Mouse (Mus musculus) liver, adult (tissue): Measurements from ENCODE around the gene Atp13a3.

Experiments
- GATA4 ChIP-seq: IDR thresholded peaks from 2 replicates; pipeline ENCODE4 v1.6.1; 2014; ENCODE audit warnings: mild to moderate bottlenecking, low read length; ENCODE audit not compliant: insufficient replicate concordance

Atp13a3 gene

GRCm38 (mm10) chr16:30427466-30427865 is 21.7 kb upstream of the Atp13a3 start:
- TF ChIP-seq GATA4: no peak

DNA sequence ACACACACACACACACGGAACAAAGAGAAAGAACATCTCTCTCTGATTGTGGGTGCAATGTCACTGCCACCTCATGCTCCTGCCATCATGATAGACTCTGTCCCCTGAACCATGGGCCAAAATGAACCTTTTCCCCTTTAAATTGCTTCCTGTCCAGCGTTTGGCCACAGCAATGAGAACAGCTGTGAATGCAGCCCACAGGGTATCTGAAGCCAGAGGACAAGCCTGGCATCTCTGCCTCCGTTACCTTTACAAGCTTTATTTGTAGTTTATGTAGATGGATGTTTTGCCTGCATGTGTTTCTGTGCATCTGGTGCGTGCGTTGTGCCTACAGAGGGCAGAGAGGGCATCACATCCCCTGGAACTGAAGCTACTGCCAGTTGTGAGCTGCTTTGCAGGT is 21.2 kb upstream of the Atp13a3 start:
- no peak for TF ChIP-seq GATA4

DNA sequence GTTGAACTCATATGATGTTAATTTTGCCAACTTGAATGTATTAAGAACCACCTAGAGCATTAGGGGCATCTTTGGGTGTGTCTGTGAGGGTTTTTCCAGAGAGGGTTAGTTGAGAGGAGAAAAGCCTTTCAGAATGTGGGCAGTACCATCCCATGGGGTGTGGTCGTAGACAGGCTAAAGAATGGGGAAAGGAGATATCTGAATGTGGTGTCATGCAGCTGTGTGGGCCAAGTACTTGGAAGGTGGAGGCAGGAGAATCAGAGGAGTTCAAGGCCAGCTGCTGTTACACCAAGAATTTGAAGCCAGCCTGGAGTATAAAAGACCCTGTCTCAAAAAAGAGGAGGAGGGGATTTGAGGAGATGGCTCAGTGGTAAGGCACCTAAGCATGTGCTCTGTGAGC is 20.2 kb upstream of the Atp13a3 start:
- no peak for TF ChIP-seq GATA4

GRCm38 (mm10) chr16:30424053-30424452 is 18.3 kb upstream of the Atp13a3 start:
- TF ChIP-seq GATA4: no peak

GRCm38 (mm10) chr16:30416707-30417106 is 10.9 kb upstream of the Atp13a3 start:
- no peak for TF ChIP-seq GATA4

- TF ChIP-seq GATA4: no peak
These were observed 10.5 kb upstream of the Atp13a3 start for GRCm38 (mm10) chr16:30416284-30416683.

DNA sequence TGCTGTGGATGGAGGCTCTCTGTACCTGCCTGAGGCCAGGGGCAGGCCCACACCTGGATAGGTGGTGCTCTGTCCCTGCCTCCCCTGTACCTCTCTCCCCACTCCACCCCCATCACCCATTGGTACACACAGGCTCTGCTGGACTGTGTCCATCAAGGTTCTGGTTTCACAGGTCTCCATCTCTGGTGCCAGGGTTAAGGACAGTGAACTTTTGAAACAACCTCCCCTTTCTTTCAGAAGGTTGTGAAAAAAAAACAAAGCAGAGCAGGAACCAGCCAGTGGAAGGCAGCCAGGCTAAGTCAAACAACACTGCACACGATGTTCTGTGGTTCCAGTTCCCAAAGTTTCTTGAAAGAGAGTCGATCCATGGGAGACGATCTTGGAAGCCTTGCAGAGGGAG is 6.9 kb upstream of the Atp13a3 start:
- no peak for TF ChIP-seq GATA4

GRCm38 (mm10) chr16:30410914-30411313 is 5.1 kb upstream of the Atp13a3 start:
- no peak for TF ChIP-seq GATA4

- TF ChIP-seq GATA4: no peak
These were observed 1.7 kb upstream of the Atp13a3 start for GRCm38 (mm10) chr16:30407513-30407912.

- no peak for TF ChIP-seq GATA4
These were observed 2.2 kb downstream of the Atp13a3 start for GRCm38 (mm10) chr16:30403528-30403927.

DNA sequence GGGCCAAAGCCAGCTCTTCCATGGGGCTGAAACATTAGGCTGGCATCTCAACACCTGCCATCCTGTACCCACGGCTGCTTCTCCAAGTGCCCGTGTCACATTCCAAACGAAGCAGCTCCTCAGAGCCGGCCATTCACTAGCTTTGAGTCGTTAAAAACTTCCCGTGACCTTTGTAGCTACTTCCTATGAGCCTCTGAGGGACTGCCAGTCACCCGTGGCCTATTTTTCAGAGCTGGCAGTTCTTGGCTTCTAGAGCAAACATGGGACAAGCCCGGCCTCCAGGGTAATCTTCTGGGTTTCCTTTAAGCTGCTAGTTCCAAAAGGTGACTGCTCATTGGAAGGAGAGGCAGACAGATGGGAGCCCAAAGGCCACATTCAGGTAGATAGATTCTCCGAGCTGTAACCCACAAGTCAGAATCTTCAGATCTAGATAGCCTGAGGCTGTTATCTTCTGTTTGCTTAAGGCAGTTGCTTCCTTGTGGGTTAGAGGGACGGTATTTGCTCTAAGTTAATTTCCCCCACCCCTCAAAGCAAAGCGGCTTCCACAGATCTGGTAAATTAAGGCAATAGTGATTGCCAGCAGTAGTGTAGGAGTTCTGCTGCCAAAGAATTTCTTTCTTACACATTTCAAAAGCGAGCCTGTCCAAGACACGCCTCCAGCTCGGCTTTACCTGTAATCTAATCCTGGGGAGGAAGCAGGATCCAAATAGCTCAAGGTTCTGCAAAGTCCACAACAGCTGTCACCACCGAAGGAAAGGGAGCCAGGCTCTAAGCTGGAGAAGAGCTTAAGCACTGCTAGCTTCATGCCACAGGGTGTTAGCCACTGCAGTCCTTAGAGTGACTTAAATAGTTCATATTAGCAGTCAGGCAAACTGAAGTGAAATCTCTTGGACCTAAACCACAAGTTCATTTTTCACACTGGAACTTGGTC is 8.4 kb downstream of the Atp13a3 start:
- TF ChIP-seq GATA4: no peak

- no peak for TF ChIP-seq GATA4
These were observed 10.6 kb downstream of the Atp13a3 start for GRCm38 (mm10) chr16:30395136-30395535.

- no peak for TF ChIP-seq GATA4
These were observed 15.0 kb downstream of the Atp13a3 start for GRCm38 (mm10) chr16:30390650-30391340.

GRCm38 (mm10) chr16:30389831-30390649 is 15.7 kb downstream of the Atp13a3 start:
- TF ChIP-seq GATA4: no peak

GRCm38 (mm10) chr16:30389210-30389684 is 16.5 kb downstream of the Atp13a3 start:
- no peak for TF ChIP-seq GATA4

GRCm38 (mm10) chr16:30388522-30389209 is 17.1 kb downstream of the Atp13a3 start:
- TF ChIP-seq GATA4: no peak
